Mouse (Mus musculus): ENCODE data around the gene Clcn2.

DNA sequence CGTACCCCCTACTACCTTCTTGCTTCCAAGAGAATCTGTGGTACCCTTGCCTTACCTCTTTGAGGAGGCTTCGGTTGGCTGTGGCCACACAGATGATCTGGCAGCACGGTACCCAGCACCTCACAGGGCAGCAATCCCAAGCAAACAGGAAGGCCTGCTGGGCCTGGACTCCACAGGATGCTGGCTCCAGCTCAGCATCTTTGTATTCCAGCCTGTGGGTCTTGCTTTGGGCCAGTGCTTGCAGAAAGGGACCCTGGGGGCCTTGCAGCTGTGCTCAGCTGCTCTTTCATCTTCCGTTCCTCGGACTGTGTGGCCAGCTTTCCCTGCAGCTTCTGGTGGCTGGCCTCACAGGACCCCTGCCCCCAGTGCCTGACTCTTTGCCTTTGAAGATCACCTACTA is 17.5 kb downstream of the Clcn2 start:
- TF ChIP-seq EP300 (IDR thresholded peaks at IDR 0.05; ENCODE audit: low read depth): no peak
- no peak for TF ChIP-seq CTCF (IDR thresholded peaks at IDR 0.05; ENCODE audit: low read depth)
